Mouse (Mus musculus) thymus, adult 18-20 months (tissue): ENCODE measurements at regions not wholly inside any gene's neighbourhood (a gene's known extent, or its start where the extent isn't known, plus 50 kb on each side); places are given as distances from the start of the nearest gene placed in this dataset.

Source experiments
- DNase-seq, 2 experiments: peaks; one replicate each; pipeline ENCODE4 v3.0.0; 2022; ENCODE audit warnings: mixed read lengths in 2 of 2

DNA sequence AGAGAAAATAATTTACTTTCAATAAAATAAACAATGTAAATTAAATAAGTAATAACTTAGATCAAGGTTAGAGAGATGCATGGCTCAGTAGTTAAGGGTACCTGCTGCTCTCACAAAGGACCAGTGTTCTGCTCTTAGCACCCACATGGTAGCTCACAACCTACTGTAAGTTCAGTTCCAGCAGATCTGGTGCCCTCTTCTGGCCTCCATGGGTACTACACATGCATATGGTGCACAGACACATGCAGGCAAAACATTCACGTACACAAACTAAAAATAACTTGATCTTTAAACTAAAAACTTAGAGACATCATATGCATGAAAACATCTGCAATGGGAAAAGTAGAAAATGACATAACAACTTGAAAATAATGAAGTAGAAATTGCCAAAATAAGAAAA is 184.2 kb upstream of the Ank start:
- DNase-seq: no peak

- no peak for DNase-seq
These were observed 162.6 kb upstream of the Ank start for GRCm38 (mm10) chr15:27303856-27304255.

DNA sequence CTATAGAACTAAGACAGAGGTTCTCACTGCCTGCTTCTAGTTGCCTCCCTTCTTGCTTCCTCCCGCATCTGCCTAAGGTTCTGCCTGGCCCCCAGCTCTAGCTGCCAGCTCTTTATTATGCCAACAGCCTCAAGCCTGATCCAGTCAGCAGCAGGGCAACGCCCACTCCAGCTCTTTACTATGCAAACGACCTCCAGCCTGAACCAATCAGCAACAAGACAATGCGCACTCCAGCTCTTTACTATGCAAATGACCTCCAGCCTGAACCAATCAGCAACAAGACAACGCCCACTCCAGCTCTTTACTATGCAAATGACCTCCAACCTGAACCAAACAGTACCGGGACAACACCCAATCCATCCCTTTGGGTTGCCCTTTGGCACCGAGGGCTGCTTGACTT is 162.2 kb upstream of the Ank start:
- no peak for DNase-seq

DNA sequence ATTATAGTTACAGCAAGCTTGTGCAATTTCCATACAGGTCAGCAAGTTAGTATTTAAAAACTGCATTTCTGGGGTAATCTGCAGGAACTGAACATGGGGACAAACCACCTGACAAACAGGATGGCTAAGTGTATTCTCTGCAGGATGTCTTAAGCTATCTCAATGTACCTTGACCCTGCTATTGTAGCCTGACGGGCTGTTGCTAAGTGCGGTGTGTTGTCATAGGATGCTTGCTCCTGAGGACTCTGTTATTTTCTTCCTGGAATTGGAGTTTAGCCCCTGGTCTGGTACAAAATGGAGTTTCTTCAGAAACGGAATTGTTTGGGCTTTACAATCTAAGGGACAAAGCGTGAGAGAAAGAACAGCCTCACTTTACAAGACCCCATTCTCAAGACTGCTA is 161.4 kb upstream of the Ank start:
- DNase-seq: no peak

DNA sequence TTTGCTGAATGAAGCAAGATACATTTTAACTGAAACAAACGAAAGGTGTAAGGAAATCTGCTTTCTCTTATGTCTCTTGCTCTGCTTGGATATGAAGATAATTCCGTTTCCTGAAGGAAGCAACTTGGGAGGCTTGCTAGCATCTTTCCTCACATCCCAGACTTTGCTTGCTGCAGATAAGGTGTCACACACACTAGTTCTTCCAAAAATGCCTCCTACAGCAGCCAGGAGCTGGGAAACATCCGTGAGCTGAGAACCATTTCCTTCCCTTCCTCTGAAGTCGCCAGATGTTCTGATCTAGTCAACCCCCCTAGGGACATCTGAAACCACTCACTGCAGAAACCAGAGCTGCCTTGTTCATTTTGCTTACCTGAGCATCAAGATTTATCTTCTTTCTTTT is 157.8 kb upstream of the Ank start:
- DNase-seq: no peak

DNA sequence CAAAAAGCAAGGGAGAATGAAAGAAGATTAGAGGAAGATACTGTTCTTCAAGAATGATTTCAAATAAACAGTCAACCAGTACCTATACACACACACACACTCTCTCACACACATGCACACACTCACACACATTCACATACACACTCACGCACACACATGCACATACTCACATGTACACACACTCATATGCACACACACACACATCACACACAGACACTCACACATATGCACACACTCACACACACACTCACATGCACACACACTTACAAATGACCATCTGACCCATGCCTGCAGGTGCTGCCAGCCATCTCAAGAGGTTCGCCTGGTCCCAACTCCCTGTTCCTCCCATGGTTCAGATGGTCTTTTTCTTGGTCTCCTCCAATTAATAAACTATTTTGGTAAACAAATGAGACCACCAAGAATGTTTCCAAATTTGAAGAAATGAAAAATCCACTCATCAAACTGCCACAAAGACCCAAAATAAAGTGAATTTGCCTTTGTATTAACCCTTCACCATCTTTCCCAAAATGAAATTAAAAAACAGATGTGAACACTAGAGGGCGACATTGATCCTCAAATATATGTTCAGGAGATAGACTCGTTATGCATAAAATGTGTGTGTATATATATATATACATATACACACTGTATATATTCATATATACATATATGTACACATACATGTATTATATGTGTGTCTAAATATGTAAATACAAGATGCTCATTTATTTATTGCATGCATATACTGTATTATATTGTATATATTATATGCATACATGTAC is 150.3 kb upstream of the Ank start:
- DNase-seq: no peak

DNA sequence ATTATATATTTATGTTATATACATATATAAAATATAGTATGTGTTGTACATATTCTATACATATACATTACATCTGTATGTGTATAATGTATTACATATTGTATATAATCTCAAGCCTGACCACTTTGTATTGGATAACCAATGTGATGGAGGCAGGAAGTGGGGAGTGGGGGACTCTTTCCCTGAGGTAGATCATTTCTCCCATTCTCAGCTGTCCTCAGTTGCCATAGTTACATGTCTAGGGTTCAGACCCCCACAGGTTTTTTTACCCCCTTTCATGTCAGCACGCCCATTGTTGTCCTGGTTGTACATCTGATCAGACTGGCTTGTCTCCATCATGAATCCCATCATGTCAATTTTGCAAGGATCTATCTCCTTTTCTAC is 149.7 kb upstream of the Ank start:
- DNase-seq: no peak

GRCm38 (mm10) chr15:27321915-27322665 is 144.4 kb upstream of the Ank start:
- DNase-seq: no peak

DNA sequence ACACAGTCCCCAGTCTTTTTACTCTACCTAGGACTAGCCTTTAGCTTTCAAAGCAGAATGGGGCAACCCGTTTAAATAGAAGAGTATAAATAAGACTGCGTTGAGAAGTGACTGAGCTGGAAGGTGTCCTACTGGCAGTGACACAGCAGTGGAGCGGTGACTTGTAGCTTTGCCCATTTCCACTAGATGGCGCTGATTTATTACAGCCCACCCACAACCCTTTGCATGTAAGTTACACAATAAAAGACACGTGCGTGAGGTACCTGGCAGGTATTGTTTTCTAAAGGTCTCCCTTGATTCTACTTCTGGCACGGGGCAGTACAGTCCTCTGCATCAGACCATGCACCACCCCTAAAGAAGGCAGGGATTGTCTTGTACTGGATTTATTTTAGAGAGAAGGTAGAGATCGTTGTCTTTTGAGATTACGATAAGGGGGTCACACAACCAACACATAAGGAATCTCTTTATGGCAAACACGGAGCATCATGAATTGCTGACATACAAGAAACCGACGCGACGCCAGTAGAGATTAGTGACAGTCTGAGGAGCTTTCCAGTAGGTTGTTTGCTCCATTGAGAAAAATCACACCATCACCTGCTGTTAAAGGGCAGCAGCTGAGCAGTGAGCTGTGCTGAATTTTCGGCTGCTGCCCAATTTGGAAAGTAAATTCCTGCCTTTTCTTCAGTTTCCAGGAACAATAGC is 140.5 kb upstream of the Ank start:
- peak; percentile 9 to 18 for DNase-seq

DNA sequence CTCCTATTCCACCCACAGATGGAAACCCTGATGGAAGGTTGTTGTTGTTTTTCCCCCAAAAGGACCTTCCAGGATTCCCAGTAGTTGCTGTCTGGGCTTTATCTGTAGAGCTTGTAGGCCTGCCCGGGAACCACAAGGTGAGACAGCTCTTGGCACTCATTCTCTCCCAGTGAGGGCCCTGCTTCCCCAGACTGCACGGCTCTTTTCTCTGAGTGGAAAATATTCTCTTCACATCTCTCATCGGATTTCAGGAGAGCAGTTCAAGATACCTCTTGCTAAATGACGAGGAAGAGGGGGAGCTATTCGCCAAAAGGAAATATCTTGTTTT is 140.0 kb upstream of the Ank start:
- DNase-seq: no peak

GRCm38 (mm10) chr15:27327744-27328143 is 138.7 kb upstream of the Ank start:
- DNase-seq: no peak

GRCm38 (mm10) chr15:27328441-27328840 is 138.0 kb upstream of the Ank start:
- DNase-seq: no peak

- DNase-seq: no peak
These were observed 126.4 kb upstream of the Ank start for GRCm38 (mm10) chr15:27340070-27340469.

DNA sequence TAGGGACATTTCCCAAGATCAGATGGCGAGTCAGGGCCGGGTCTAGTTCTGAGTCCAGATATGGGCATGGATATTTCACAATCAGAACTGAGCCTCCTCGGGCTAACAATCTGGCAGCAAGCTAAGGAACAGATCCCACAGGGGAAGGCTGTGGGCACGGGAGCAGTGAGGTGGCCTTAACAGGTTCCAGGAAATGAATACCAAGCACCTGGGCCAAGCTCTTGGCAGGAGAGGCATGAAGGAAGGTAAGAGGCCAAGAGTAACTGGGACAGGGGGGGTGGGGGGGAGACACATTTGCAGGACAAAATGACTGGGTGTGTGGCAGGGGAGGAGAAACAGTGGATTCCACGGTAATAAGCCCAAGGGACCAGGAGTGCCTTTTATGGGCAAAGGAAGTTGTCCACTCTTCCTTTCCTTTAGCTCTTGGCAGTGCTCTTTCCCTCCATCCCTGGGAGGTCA is 124.9 kb upstream of the Ank start:
- no peak for DNase-seq

DNA sequence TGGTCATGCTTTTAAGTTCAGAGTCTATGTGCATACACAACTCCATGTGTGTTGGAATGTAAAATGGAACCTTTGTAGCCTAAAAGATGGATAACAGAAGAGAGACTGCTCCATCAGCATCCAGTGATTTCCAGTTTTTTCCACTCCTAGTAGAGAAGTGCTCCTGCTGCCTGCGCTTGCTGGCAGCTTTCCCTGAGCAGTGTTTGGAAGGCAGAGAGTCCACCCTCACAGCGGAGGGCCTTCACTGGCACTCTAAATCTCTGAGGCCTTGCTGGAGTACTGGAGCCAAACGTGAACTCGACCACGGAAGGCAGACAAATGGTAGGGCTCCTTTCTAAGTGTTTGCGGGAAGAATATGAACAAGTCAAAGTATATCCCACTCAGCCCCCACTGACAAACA is 108.0 kb upstream of the Ank start:
- DNase-seq: no peak

GRCm38 (mm10) chr15:27359271-27359670 is 107.2 kb upstream of the Ank start:
- no peak for DNase-seq

DNA sequence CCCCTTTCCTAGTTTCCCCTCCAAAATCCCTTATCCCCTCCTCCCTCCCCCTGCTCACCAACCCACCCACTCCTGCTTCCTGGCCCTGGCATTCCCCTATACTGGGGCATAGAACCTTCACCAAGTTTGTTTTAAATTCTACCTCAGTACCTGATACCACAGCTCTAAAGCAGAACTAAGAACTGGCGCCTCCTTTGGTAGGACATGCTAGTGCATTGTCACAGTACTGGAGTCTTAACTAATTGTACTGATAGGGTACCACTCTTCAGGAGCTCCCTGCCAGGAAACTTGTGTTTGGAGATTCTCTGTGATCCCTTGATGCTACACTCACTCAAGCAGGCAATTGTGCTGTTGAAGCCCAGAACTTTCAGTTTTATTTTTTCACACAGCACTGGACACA is 92.0 kb upstream of the Ank start:
- no peak for DNase-seq

DNA sequence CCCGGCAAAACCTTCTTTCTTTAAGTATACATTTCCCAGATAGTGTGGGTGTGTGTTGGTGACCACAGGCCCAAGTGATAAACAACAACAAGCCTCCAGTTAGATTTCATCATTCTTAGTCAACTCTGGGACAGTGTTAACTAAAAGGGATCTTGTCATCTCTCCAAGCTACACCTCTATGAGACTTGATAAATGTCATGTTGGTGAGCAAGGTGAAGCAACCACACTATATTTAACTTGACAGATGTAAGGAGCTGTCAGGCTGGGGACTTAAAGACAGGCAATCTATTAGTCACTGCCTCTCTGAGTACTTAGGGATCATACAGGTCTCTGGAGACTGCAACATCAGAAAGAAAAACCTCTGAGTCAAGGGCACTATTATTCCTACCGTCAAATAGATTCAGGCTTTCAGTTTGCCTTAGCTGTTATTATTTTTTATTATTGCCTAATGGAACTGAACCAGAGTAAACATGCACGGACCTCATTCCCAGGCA is 87.8 kb upstream of the Ank start:
- no peak for DNase-seq

DNA sequence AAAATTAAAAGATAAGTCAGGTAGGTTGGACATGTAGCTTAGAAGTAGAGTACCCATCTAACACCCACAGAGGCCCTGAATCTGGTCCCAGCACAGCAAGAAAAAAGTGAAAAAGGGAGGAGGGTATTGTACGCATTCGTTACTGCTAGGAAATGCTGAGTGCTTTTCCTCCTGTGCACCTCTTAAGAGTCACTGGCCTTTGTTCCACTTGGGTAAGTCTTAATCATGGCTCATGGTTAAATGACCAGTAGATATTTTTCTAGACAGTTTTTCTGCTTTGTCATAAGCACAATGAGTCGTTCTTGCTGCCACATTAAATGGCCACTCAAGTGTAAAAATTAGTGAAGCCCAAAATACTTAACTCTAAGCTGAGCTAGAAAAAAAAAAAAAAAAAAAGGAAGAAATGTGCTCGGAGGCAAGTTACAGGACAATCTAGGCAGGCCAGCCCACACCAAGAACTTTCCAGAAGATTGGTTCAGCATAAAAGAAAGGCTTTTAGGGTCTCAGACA is 86.0 kb upstream of the Ank start:
- DNase-seq: no peak

GRCm38 (mm10) chr15:27381565-27381964 is 84.9 kb upstream of the Ank start:
- no peak for DNase-seq

DNA sequence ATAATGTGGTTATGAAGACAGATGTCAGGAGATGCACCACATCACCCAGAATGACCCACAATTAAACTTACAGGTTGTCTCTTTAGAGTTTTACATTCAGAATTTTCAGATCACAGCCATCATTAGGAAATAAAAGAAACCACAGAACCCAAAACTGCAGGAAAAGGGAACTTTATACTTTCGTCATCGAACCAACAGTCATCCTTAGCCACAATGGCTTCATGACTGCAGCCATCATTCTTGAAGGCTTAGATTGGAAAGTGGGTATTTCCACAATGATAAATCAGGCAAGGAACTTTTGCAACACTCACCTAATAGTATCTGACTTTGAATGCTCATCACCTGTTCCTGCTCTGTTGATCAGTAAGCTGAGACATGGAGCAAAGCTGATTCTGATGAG is 75.9 kb upstream of the Ank start:
- no peak for DNase-seq

GRCm38 (mm10) chr15:27405721-27406161 is 60.7 kb upstream of the Ank start:
- DNase-seq: no peak

DNA sequence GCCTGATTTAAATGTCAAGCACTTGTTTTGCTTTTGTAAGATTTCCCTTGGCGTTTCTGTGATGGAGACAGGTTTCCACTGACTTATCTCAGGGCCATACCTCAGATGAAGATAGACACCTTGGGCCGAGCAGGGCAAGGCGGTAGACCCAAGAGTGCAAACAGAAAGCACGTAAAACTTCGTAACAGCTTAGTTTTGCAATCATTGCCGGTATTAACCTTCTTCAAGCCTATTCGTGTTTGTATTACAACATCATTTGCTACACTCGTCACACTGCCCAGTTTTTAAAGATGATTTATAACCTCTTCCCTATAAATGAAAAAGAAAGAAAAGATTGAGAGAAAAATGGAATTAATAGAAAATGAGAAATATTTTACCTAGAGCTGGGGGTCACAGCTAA is 56.6 kb upstream of the Ank start:
- DNase-seq: no peak

DNA sequence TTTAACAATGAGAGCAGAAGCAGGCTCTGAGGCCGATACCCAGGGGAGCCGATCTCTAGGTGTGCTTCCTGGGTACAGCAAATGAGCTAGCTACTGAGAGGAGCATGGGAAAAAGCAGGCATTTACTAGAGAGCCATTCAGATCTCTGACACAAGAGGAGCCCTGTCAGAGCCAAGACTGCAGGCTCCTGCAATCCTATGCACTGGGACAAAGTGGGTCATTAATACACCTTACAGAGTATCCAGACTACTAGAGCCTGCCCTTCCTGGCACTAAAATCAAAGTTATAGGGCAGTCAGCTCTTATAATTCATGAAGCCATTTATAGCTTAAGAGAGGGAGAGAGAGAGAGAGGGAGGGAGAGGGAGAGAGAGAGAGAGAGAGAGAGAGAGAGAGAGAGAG is 54.2 kb upstream of the Ank start:
- DNase-seq: no peak
